Mouse (Mus musculus) kidney, adult 11 months (tissue): ENCODE measurements around the gene Foxred1.

ENCODE experiments used
- DNase-seq: peaks from one replicate; pipeline ENCODE4 v3.0.0; 2022

Gene Foxred1

DNA sequence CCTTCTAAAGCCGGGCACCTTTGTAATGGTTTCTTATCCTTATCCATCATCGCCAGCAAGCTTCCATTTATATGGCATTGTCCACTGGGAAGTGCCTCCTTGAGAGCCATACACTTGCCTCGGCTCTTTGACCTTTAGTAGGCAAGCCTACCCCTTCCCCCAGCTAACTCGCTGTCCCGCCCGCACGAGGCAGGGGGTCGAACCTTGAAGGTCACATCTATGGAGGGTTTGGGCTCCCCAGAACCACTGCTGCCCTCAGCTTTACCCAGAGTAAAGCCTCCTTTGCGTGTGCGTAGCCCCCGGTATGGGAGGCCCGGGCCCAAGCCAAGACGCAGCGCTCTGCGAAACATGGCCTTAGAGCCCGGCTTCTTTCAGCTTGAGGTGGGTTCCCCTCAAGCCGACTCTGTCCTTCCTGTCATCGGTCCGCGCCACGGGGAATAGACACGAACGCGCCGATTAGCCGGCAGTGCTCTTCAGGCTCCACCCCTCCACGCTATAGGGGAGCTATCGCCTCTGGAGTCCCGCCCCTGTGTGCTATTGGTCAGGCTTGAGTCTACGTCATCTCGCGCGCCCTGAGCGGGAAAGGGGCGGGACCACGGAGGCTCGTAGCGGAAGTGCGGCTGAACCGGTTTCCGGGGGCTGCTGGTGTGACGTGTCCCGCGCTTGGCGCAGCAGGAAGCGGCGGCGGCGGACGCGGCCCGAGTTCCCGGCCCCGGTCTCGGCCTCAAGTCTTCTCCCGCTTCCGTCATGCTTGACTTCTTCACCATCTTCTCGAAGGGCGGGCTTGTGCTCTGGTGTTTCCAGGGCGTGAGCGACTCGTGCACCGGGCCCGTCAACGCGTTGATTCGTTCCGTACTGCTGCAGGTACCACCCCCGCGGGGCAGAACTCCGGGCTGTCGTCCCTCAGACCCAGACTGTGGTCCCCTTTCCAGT is at the start of gene Foxred1:
Foxred1 (minus strand) TSS at position 514 of the 933 bp plus-strand sequence.
- peak; percentile 99 for DNase-seq

DNA sequence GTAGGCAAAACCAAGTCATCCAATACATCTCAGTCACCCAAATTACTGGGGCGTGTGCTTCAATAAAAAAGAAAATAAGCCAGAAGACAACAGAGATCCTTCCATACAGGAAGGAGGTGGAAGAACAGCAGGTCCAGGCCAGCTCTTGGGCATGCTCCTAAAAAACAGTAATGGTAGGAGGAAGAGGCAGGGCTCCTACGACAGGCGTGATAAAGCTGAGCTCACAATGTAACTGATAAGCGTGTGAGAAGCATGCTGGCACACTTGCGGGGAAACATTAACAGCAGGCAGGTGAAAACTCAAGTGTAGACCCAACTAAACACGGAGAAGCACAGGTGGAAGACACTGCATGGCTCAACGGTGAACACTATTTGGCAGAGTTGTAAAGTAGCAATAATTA is 46.5 kb upstream of the Foxred1 start:
- DNase-seq: no peak

DNA sequence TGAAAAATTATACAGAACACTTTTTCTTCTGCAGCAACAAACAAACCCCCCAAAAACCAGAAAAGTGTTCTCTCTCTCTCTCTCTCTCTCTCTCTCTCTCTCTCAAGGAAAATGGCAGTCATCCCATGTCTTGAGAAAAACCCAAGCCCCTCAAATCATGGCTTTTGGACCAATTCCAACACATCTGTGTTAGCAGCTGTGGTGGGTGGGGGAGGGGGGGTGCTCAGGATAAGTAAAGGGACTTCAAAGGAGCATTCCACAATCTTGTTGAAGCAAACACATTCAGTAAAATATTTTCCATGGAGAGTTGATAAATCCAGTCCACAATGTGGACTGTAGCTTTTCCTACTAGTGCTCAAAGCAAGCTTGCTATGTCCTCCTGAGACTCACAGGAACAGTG is 38.6 kb upstream of the Foxred1 start:
- no peak for DNase-seq

DNA sequence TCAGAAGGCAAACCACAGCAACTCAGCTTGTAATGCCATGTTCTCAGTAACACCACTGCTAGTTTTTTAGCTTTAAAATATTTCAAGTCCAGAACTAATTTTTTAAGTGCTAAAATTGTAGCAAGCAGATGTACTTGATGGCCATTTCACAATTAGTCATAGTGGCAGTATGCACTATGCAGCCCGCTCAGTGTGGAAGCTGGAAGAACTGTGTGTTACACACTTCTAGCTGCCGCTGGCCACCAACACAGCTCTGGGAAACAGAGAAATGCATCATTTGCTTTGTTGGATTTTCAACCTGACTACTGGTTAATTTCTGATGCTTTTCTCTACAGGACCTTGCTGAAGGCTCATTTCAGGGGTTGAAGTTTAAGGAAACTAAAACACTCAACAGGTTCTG is 36.5 kb upstream of the Foxred1 start:
- no peak for DNase-seq

DNA sequence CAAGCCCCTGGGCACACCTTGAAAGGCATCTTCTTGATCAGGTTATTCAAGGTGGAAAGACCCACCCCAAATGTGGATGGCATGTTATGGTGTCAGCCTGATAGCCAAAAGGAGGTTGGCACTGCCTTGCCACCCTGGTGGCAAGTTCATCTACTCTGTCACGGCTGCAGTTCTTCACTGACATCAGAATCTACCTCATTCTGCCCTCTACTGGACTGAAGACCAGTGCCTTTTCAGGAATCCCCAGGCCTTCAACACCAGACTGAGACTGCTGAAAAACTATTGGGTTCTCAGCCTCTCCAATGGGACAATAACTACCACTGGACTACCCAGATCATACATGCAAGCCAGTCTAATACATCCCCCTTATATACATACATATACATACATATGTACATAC is 28.9 kb upstream of the Foxred1 start:
- DNase-seq: no peak

DNA sequence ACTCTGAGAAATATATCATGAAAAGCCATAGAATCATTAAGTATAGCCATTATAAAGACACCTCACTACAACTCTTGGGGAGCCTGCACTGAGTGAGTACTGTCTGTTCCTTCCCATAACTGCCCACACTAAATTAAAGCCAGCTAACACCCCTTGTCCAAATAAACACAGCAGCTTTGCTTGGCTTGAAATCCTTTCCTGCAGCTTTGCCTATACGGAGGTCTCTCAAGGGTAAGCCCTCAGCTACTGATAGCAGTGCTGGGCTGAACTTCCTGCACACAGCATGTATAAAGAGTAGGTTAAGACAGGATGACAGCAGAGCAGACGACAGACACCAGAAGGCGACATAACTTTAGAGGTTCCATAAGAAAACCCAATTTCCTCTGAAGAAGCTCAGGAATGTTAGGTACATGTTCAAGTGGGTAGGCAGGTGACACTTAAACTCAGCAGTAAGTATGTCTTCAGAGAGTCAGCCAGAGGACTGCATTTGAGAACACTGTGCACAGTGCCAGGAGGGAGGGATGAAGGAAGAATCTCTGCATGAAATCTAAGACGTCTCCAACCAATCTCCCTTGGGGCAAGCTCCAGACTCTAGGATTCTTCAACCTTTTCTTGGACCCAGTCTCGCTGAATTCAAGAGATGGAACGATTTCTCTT is 28.2 kb upstream of the Foxred1 start:
- no peak for DNase-seq

DNA sequence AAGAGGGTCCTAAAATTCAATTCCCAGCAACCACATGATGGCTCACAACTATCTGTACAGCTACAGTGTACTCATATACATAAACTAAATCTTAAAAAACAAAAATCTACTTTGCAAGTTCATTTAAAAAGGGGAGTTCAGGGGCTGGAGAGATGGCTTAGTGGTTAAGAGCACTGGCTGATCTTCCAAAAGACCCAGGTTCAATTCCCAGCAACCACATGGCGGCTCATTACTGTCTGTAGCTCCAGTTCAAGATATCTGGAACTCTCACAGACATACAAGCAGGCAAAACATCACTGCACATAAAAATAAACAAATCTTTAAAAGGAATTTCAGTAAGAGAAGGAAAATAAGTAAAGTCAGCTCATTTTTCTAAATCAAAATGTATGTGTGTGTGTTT is 27.5 kb upstream of the Foxred1 start:
- DNase-seq: no peak

DNA sequence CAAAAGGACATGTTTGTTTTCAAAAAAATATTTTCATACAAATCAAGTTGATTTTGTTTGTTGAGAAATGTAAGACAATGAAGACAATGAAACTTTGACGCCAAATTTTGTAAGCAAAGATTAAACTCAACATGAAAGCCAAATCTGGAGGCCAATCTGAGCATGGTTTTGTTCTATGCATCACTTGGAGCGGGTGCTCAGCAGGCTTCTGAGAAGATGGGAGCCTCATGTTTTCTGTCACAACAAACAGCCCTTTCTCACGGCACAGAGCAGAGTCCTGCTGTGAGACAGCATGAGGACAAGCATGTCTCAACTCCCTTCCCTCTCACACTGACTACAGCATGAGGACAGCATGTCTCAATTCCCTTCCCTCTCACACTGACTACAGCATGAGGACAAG is 25.1 kb upstream of the Foxred1 start:
- DNase-seq: no peak

DNA sequence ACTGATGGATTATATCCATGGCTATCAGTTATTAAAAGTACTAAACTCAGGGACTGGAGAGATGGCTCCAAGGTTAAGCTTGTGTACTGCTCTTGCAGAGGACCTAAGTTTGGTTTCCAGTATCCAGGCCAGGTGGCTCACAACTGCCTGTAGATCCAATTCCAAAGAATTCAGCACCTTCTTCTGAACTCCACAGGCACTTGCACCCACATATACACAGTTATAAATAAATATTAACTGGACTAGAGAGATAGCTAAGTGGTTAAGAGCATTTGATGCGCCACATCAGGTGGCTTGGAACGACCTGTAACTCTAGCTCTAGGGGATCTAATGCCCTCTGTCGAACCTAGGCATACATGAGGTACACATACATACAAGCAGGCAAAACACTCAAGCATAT is 17.8 kb upstream of the Foxred1 start:
- no peak for DNase-seq

DNA sequence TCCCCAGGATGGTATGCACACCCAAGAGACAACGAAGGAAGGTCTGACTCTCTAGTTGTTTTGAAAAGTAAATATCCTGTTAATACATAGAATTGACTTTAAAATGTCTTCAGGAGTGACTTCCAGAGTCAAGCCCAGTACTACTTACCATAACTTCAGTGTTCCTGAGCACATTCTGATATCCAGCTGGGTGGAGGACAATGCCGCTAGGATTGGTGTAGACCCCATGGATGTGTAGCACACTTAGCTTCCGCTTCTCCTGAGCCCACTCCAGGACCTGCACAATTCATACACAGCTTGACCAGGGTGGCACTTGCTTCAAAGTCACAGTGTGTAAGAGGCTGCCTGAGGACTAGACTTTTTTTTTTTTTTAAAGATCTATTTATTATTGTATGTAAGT is 12.6 kb upstream of the Foxred1 start:
- no peak for DNase-seq

DNA sequence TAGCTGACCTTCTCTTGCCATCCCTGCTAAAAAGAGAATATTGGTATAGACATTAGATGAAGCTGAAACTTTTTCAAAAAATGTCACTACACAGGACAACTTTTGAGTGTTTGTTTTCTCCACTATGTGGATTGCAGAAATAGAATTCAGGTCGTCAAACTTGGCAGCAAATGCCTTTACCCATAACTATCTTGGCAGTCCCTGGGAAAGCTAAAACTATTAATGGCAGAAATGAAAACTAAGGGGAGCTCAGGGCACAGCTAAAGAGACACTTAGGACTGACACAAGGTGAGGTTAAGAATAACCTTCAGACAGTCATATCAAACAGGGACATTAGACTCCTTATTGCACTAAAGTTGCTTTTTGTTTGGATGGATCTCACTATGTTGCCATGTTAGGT is 7.1 kb upstream of the Foxred1 start:
- DNase-seq: no peak

DNA sequence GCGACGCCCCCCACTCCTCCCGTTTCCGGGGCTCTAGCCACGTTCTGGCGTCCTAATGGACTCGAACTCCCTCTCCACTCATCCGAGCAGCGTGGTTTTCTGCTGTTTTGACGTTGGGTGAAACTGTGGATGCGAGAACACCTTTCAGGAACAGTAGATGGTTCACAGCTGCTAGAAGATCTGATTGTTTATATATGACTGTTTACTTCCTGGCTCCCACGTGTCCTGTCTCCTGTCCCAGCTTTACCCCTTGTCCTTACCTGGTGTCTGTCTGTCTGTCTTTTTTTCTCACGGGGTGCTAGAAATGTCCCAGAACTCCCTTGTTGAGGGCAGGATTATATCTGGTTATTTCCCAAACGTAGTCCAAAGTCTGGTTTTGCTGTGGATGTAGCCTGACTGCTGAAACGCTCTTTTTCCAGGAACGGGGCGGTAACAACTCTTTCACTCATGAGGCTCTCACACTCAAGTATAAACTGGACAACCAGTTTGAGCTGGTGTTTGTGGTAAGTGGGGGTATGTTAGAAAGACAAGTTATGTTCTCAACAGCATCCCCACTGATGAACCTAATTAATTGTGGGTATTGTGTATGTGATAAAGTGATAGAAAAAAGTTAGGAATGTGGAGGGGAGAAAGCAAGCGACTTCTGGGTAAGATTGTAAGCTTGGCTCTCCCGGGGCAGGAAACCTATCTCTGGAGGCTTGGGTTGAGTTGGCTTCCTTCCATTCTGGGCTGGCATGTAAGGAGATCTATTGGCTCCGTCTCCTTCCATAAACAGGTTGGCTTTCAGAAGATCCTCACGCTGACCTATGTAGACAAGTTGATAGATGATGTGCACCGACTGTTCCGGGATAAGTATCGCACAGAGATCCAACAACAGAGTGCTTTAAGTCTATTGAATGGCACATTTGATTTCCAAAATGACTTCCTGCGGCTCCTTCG is 987 bp upstream of the Foxred1 start:
- no peak for DNase-seq

DNA sequence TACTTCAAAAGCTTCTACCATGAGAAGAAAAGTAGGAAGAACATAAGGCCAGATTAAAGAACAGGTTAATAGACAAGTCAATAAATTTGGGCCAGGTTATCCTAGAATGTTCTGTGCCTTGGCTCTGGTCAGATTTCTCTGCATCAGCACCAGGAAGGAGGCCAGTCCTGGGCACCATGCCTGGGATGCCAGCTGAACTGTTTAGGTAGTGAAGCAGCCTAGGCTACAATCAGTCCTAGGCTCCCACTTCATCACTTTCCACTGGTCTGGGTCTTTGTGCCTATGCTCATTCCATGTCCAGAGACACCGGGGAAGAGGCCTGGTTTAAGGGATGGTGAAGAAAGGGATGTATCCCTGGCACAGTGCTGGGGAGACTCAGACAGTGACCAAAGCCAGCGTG is 6.4 kb downstream of the Foxred1 start:
- no peak for DNase-seq

DNA sequence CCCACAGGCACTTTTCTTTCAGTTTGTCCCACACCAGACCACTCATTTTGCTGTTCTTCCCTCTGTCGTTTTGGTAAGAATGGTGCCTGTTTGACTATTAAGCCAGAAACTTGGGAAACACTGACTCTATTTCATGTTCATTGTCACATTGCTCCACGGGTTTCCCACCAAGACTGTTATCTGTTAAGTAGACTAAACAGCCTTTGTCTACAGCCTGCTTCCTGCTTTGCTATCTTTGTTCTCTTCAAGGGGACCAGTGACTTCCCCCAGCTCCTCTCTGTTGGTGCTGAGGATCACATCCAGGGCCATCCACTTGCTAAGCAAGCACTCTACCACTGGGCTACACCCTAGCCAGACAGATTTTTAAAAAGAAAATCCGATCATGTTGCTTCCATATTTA is 7.3 kb downstream of the Foxred1 start:
- DNase-seq: no peak

DNA sequence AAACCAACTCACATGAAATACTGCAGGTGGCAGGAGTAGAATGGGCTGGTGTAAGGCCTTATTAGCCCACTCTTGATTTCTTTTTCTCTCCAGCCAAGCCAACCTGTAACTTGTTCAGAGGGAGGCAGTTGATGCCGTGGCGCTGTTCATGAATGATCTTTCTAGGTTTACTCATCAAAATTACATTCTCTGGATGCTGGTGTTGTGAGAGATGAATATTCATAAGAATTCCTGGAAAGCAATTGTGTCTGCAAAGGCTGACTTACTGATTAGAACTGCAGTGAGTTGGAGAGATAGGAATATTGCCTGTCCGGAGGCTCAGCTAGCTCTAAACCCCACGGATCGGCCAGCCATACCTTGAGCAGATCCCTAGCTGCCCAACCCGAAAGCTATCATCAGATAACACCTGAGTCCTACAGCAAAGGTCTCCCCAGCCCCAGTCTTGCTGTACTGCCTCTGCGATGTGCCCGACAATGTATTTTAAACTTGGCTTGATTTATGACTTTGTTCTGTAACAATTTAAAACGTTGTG is 10.3 kb downstream of the Foxred1 start:
- DNase-seq: no peak

DNA sequence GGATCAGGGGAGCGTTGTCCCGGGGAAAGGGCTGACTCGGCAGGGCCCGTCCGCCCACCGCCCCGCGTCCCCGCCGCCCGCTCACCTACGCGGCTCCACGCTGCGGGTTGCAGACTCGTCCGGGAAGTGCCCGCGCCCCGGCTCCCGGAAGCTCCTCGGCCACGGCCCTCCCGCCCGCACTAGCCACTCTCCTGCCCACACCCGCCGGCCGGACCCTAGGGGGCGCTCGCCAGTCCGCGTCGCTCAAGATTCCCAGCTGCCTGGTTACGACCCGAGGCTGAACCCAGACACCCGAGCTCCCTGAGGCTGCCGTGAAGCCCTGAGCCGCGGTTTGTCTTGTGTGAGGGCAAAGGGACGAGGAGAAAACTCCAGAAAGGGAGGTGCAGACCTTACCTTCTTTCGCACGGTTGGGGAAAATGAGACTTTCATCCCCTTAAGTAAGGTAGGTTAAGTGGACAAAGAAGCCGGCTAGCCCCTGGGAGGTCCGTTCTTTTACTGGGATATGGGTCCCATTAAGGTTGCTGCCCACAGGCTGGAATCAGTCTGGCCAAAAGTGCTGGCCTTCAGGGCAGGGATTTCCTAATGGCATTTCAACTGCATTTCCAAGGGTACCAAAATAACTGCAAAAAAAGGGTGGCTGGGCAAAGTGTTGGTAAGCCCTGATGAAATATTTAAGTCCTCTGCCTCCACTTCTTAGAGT is 10.9 kb downstream of the Foxred1 start, which contains the start of the genes Srpr and Tirap:
Srpr (plus strand) TSS at position 404 of the 700 bp plus-strand sequence.
Tirap (minus strand) TSS at position 520 of the 700 bp plus-strand sequence.
- peak; percentile 86 for DNase-seq

DNA sequence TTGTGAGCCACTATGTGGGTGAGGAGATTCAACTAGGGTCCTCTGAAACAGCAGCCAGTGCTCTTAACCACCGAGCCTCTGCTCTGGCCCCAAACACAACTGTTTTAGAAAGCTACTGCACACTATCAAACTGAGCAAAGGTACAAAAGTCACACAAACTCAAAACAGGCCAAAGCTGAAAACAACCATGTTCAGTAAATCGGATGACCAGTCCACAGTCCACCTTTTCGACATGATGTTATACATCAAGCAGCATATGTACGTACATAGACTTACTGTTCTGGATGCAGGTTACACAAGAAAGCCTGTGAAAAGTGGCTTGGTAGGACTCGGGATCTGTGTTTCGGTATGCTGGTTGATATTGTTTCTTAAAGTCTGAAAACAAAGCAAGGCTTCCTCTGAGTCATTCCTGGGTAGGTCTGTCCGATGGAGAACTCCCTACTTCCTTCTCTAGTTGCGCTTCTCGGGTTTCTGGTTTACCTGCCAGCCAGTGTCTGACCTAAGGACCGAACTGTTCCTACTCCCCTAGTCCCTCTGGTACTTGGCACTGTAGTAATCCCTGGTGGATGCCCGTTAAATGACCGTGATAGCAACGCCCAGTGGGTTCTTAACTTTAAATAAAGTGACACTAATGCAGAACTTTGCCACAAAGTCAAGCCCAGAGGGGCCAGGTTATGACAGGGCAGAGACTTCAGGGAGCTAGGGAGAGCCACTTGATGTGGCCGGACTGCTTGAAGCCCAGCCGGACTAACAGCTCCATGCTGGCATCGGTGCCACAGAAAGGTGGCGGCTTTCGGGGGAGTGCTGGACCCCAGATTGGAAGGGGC is 11.7 kb downstream of the Foxred1 start:
- DNase-seq: peak; percentile 21

DNA sequence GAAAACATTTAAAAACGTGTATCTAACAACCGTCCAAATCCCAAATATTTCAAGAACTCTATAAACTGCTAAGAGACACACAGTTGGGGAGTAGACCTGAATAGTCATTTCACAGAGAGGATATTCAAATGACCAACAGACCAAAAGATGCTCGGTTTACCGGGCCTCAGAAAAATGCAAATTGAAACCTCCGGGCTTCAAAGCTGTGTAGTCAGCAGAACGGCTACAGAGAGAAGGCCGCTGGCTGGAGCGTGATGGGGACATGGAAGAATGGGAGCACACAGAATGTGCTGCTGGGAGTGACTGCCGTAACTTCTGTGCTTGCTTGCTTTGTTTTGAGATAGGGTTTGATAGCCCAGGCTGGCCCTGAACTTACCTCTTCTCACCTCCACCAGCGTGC is 12.5 kb downstream of the Foxred1 start:
- no peak for DNase-seq

DNA sequence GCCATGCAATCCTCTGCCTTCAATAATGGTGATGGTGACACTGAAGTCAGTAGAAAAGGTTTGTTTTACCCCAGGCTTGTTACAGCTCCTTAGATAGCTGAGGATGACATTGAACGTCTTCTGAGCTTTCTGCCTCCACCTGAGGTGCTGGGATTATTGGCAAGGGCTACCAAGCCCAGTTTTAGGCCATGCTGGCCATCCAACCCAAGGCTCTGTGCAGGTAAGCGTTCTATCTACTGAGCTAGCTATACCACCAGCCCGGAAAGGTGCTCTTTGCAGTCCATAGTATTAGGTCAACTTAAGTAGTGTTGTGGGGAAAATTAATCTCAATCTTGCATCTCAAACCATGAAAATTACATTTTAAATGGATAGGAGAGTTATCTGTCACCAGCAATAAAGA is 13.2 kb downstream of the Foxred1 start:
- no peak for DNase-seq

DNA sequence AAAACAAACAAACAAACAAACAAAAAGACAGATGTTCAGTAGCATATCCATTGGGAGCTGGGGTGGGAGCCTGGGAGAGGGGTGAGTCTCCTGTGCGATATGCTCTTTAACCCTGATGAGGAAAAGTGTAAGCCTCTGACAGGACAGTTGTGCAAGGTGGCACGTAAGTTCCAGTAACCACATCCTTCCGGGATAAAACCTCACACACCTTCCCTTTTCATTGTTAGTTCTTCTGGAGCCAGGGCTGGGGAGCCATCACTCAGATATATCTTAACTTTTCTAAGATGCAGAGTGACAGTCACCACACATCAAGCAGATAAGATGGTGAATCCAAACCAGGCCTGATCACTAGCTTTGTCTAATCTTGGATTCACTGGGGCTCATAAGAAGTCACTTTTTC is 16.8 kb downstream of the Foxred1 start:
- no peak for DNase-seq

DNA sequence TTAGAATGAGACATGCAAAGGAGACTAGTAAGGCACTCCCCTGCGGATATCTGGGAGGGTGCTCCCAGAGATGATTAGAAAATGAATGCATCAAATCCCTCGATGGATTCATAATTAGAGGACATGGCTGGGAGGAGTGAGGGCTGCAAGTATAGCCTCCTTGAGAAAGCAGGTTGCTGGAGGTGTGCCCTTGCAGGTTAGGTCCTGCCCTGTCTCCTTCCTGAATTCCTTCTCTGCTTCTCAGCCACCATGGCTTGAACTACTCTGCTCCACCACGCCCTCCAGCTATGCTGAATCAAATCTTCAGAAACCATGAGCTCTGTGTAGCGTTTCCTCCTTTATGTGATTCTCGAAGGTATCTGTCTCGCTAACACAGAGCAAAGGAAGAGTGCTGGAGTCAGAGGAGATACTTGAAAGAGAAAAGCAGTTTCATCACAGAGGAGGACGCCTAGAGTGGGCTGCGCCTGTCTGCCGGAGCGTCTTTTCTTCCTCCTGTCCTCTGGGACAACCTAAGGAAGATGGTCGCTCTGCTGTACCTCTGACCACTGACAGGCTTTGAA is 17.8 kb downstream of the Foxred1 start:
- no peak for DNase-seq
